25 mouse cellular contexts compared by ENCODE assay signal in genomic region chr3:90440756-90441155, GRCm38 (mm10). TPM values are rescaled to one million over a fixed set of nuclear protein-coding genes. Genes with fewer than 3 reads are reported as not detected.
DNase-seq lines count a peak whose midpoint lies in the region; ATAC-seq and TF ChIP-seq lines count a peak whose summit lies in the region.
"Had no signal": no experiment of that assay in that cellular context is flagged by ENCODE, and none has a peak within 500 bp of the region (broad histone marks: within the 10 kb centered on the region; RNA-seq: fewer than 3 reads in every experiment).

No protein-coding gene starts in this region.

- intact Hi-C loops in heart, postnatal 10 days (cut with DNase I) = no loop called here

- WGBS in lung, postnatal 0 days = 76% methylated on average over 2 of the region's 2 CpGs

- H3K27ac ChIP-seq in lung, postnatal 0 days (ENCODE audit: low read length) = no peak overlapping the region

- no peaks in the 10 kb centered on the region for H3K27me3 ChIP-seq in lung, postnatal 0 days (replicated peaks; ENCODE audit: insufficient read depth, low read length)
- H3K27me3 ChIP-seq: CH12.LX, Patski had no signal

- H3K4me2 ChIP-seq in lung, postnatal 0 days (replicated peaks; ENCODE audit: low read depth, low read length) = no peak overlapping the region

- ATAC-seq in lung, postnatal 0 days = no peak
- ATAC-seq: activated CD4-positive, CD25-positive, alpha-beta regulatory T cell, adult 4 months; CD4-positive, CD25-positive, alpha-beta regulatory T cell, adult 4 months; Patski had no signal

- H3K9me3 ChIP-seq in lung, postnatal 0 days (ENCODE audit: low read length) = no peaks in the 10 kb centered on the region
- H3K9me3 ChIP-seq: G1E had no signal

- DNase-seq in 3T3-L1 (ENCODE audit: low read depth, low spot score) (peak; percentile 54), NIH3T3 (ENCODE audit: low read depth) (peak; percentile 30)
- DNase-seq in brain, adult 2 months (ENCODE audit: low read depth, low spot score) = peak; percentile 53
- no peak for DNase-seq in lung, postnatal 0 days (ENCODE audit: low spot score)
- DNase-seq in lung, postnatal 14 days = no peak
- no peak for DNase-seq in heart, postnatal 10 days
- DNase-seq: adrenal gland, adult 2 months; adrenal gland, adult 8-10 months; adrenal gland, postnatal 10 days; adrenal gland, postnatal 14 days; adrenal gland, postnatal 25 days; adrenal gland, postnatal 36 days; B cell, adult 2 months; cerebellum, adult 11 months; cerebellum, adult 11-12 months; cerebellum, adult 18-20 months; cerebellum, adult 2 months; cerebellum, adult 8-10 months; cerebellum, adult 9-10 months had no signal

- TF ChIP-seq CTCF in lung, postnatal 0 days (IDR thresholded peaks at IDR 0.05) = no peak

- no peak for TF ChIP-seq EP300 in lung, postnatal 0 days (IDR thresholded peaks at IDR 0.05)

- H3K9ac ChIP-seq in lung, postnatal 0 days (replicated peaks; ENCODE audit: low read depth) = no peak overlapping the region

- no peaks in the 10 kb centered on the region for H3K36me3 ChIP-seq in lung, postnatal 0 days (ENCODE audit: insufficient read depth, low read length)
- H3K36me3 ChIP-seq: G1E had no signal

- H3K4me3 ChIP-seq in lung, postnatal 0 days (ENCODE audit: low read depth, low read length) = no peak overlapping the region

- H3K4me1 ChIP-seq in lung, postnatal 0 days (ENCODE audit: insufficient read depth, low read depth, low read length) = no peaks in the 10 kb centered on the region; the same call in 1 of the 2 replicates

RNA-seq across cellular contexts. Expression of gene Ints3, which starts 7.3 kb away (rescaled TPM):
- polyA plus RNA-seq in lung, postnatal 0 days (2015; fragmentation: Nextera tagmentation; extraction: Ambion mirVana) = 10.6 and 13.9 TPM in 2 replicates
- 10 to 100 TPM; 24.4 to 28.3 TPM for total RNA-seq in heart, postnatal 10 days (2021)

RNA-seq across cellular contexts. Expression of gene Npr1, which starts 24.9 kb away (rescaled TPM):
- 30.0 and 35.8 TPM in 2 replicates for polyA plus RNA-seq in lung, postnatal 0 days (2015; fragmentation: Nextera tagmentation; extraction: Ambion mirVana)
- 10 to 100 TPM; 35.4 to 37.8 TPM for total RNA-seq in heart, postnatal 10 days (2021)
- total RNA-seq: G1E, MEL had no signal
- polyA plus RNA-seq: activated CD4-positive, CD25-positive, alpha-beta regulatory T cell, adult 4 months; CD4-positive, CD25-positive, alpha-beta regulatory T cell, adult 4 months; G1E had no signal

RNA-seq across cellular contexts. Expression of gene Ilf2, which starts 35.2 kb away (rescaled TPM):
- polyA plus RNA-seq in lung, postnatal 0 days (2015; fragmentation: Nextera tagmentation; extraction: Ambion mirVana) = 58.4 and 65.8 TPM in 2 replicates
- 10 to 100 TPM; 55.3 to 57.5 TPM for total RNA-seq in heart, postnatal 10 days (2021)

RNA-seq across cellular contexts. Expression of gene Snapin, which starts 50.1 kb away (rescaled TPM):
- 97.9 and 101 TPM in 2 replicates for polyA plus RNA-seq in lung, postnatal 0 days (2015; fragmentation: Nextera tagmentation; extraction: Ambion mirVana)
- total RNA-seq in heart, postnatal 10 days (2021) = 10 to 100 TPM; 55.9 to 62.7 TPM

RNA-seq across cellular contexts. Expression of gene Slc27a3, which starts 51.0 kb away (rescaled TPM):
- polyA plus RNA-seq in lung, postnatal 0 days (2015; fragmentation: Nextera tagmentation; extraction: Ambion mirVana) = 16.0 and 18.0 TPM in 2 replicates
- total RNA-seq in heart, postnatal 10 days (2021) = 1 to 10 TPM; 1.9 to 3.3 TPM

Comparison
In these comparisons a context has a peak if more than half of its experiments do, and no peak if none do; other contexts are left out.
1. DNase-seq: peak in 3T3-L1 (single experiment), NIH3T3 (single experiment) and brain, adult 2 months (single experiment); none in lung, postnatal 0 days (single experiment), lung, postnatal 14 days (single experiment) and heart, postnatal 10 days (0 of 2).